Mouse (Mus musculus): ENCODE measurements around the gene Olfr15.

Gene Olfr15

DNA sequence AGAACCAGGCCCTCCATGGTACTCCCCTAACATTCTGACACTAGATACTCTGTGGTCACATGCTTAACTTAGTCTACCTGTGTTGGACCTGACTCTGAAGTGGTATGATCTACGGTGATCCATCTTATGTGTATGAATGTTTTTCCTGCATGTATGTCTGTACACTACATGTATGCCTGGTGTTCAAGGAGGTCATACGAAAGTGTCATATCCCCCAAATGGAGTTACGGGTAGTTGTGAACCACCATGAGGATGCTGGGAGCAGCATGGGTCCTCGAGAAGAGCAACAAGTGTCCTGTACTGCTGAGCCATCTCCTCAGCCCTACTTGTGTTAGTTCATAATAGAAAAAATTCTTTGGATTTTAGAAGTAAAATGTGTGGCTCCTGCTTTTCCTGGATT is 45.7 kb downstream of the Olfr15 start:
- no peak for DNase-seq

DNA sequence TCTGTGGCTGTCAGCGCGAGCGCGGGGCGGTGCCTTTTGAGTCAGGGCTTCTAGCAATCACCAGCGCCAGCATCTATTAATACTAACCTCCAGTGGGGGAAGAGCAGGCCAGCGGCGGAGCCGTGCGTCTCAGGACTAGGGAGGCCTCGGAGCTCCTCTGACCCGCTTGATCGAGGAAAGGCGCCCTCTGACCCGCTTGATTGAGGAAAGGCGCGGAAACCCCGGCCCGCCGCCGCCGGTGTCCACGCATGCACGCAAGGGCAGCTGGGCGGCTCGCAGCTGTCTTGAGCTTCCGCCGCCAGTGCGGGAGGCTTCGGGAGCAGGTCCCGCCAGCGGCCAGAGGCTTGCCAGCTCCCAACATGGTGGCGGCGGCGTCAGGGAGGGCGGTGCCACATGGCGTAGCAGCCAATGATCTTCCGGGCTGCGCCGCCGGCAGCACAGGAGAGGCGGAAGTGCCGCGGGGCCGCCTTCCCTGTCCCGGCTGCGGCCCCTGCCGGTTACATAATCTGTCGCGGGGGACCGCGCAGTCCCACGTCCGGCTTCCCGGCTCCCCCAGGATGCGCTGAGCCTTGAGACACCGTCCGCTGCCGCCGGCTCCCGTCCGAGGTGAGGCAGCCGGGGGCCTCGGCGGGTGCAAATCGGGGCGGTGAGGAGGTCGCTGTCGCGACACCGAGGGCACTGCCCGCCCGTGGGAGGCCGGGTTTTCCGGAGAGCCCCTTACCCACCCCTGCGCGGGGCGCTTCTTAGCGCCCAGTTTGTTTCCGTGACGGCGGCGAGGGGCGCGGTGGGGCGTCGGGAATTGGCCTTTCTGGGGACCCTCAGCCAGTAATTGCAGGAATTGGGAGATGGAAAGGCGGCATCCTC is 53.8 kb downstream of the Olfr15 start, which contains the start of the genes Zfp597 and Gm20695:
TSS of gene Zfp597 (minus strand) at position 361 of the 864 bp plus-strand sequence.
TSS of gene Gm20695 (plus strand) at position 448 of the 864 bp plus-strand sequence.
- DNase-seq = peak; percentile 92

DNA sequence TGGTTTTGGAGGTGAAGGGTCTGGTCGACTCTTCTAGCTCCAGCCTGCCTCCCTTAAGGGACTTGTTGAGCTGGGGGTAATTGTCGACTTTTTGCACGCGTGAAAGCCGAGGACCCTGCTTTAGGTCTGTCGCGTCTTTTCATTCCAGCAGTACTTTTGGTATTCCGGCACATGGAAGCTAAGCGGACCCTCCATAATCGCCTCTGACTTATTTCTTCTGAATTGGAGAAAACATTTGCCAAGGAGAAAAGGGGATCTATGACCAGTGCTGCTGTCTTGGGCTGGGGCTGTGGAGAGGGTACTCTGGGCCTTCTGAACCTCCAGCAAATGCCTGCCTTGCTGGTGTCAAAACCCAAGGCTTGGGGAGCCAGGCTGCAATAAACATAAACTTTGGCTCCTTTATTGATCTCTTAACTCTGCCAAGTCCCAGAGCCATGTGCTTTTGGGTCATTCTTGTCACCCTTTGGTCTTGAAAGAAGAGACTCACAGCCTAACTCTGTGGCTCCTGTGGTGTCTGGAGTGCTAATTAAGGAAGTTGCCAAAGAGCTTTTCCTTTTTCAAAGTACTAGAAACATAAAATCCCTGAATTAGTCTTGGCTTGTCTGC is 54.5 kb downstream of the Olfr15 start:
- peak; percentile 27 for DNase-seq

DNA sequence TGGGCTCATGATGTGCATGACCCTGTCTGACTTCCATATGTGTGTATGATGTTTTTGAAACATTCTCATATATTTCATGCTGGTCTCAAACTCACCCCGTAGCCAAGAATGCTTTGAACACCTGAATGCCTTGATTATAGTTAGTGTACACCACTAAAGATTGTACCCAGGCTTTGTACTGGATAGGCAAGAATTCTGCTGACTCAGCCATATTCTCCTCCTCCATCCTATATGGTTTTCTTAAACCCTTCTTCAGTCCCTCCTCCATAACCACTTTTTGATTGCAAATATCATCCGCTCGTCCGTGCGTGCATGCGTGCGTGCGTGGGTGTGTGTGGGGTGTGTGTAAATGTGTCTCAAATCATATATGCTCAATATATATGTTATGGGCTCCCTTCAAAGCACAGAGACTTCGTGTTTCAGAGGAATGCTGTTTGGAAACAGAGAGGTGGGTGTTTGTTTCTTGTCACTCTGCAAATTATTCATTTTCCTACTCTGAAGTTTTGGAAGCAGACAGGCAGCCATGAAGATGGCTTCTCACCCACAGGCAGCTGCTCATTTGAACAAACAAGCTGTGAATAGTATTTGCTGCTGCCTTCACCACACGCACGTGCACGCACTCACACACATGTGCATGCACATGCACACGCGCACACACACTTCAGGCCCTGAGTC is 61.1 kb downstream of the Olfr15 start:
- DNase-seq = no peak

DNA sequence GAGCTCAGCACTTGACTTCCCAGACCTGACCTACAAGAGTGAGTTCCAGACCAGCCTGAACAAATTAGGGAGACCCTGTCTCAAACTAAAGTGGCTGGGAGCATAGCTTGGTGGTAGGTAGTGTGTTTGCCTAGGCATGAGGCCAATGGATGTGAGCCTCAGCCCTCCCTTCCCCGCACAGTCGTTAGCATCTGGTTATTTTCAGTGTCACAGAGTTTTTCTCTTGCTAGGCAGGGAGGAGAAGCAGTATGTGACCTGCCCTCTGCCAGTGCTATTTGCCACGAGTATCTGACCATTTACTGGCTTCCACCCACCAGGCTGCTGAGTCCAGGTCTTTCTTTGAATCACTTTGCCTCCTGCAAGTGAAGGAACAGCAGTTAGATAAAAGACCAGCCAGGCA is 63.1 kb downstream of the Olfr15 start:
- DNase-seq = no peak
